Mouse (Mus musculus): ENCODE results near the gene Adh6a.

- TF ChIP-seq CTCF (IDR thresholded peaks at IDR 0.05; ENCODE audit: borderline replicate concordance, control insufficient read depth, extremely low read depth, insufficient read depth, low read length, poor library complexity) = no peak
- TF ChIP-seq POLR2A (IDR thresholded peaks at IDR 0.05; ENCODE audit: control insufficient read depth, extremely low read depth, insufficient read depth, low read length, poor library complexity) = no peak
Observed at GRCm38 (mm10) chr3:138373920-138374319, 60.8 kb downstream of the Adh6a start.
